Mouse (Mus musculus) NIH3T3 (cell line): ENCODE results near the gene Prkca.
A peak's percentile ranks its signal among the peaks of the same experiment; 100 is the strongest.

Experiments used
- DNase-seq: peaks from one replicate; pipeline ENCODE4 v3.0.0-alpha.2; 2012; ENCODE audit warnings: low read depth

The Prkca gene

DNA sequence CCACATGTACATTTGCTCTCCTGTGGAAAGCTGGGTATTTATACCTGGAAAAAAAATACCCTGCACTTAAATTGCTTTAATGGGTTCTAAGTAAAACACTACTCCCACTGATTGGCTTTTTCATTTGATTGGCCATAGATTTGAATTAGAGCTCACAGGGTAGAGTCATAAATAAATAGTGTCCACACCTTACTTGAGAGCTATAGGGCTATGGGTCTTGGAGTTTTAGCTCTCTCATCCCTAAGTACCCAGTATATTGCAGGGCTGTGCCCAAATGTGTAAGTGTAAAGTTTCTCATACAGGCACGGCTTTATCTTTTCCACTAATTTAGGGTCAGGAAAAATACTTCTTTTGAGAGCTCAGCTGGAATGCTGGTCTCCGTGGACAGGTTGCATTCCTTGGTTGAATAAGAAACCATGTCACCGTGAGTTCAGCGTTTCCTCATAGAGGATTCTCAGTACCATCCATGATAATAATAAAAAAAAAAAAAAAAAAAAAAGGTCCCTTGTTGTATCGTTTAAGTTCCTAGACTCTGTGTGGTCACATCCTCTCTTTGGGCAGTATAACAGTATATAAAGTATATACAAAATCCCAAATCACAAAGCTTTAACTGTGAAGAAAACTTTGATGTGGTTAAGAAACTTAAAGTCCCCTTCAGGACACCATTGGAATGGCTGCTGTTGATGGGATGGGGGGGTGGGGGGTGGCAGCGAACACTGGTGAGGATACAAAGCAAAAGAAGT, 82.8 kb downstream of the Prkca start:
- no peak for DNase-seq

DNA sequence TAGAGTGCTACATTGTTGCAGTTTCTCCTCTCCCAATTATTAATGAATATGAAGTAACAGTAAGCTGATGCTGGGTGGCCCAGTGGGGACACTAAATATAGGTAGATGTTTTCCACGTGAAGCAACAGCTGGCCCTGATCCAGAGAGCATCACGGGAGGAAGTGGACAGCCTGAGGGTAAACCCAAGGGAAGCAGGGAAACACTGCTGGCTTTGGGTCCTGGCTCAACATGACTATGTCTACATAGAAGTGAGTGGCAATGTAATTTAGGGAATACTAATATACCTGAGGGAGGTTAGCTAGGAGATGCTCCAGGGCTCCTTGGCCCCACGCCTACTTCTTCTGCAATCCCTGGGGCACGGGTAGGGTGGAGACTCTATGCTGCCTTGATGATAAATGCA, 84.3 kb downstream of the Prkca start:
- DNase-seq: peak; percentile 45

DNA sequence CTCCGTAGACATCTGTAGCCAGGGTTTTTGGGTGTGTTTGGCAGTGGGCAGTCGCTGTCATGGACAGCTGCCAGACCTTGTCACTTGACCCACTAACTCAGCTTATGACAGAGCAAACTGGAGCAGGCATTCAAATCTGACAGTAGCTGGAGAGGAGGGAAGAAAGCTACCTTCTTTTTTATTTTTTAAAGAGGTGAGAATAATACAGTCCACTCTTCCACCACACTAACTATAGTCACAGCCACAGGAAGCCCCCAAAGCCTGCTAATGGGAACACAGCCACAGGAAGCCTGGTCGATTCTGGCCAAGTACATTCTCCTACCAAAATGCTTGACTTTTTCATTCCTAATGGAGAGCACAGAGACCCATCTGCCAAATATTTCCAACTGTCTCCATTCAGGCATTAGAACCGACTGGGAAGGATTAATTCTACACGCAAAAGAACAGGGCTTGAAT, 84.9 kb downstream of the Prkca start:
- peak; percentile 67 for DNase-seq

- DNase-seq: no peak
Observed at GRCm38 (mm10) chr11:108257921-108258320, 85.8 kb downstream of the Prkca start.

DNA sequence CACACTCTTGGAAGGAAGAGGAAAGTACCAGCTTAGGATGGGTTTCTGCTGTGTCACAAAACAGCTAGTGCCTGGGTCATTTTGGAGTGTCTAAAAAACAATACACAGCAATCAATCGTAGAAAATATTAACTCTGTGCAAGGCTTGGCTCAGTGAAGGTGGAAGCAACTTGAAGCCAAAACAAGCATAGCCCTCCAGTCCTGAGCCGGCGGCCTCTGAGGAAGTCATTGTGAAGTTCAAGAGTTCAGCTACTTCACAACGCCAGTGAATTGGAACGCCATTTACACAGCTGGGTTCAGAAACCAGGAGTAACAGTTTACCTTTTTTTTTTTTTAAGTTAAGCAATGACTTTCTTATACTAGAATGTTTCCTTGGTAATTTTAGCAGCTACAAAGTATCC, 89.0 kb downstream of the Prkca start:
- DNase-seq: no peak

GRCm38 (mm10) chr11:108251924-108252775, 91.6 kb downstream of the Prkca start:
- DNase-seq: no peak

DNA sequence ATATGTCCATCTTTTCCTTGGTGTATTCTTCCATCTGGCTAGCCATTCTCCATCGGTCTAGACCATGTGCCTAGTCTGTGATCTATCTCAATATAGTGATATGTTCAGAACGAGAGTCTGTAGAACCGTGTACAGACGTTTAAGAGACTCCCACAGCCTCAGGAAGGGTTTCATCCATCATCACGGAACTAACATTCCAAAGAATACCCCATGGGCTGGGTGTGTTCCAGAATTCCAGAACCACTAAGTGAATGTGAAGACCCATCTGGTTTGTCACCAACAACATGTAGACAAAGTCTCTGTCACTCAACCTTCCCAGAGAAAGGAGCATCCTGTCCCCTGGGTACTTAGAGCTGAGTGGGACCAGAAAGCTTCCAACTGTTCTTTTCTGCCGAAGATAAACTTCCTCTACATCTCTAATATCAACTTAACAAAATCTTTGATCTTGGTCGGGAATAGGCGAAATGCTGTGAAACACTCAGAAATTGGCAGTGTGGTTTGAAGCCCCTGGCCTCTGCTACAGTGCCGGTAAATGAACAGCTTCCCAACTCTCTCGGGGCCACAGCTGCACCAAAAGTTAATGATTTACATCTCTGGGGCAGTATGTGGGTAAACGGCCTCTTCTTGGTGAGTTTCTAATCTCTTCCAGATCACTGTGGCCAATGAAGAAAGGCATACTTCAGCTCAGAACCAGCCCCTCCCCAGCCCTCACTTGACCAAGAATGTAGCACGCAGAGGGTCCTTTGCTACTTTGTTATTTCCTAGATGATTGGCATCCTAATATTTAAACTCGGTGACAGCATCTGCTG, 92.7 kb downstream of the Prkca start:
- DNase-seq: no peak

DNA sequence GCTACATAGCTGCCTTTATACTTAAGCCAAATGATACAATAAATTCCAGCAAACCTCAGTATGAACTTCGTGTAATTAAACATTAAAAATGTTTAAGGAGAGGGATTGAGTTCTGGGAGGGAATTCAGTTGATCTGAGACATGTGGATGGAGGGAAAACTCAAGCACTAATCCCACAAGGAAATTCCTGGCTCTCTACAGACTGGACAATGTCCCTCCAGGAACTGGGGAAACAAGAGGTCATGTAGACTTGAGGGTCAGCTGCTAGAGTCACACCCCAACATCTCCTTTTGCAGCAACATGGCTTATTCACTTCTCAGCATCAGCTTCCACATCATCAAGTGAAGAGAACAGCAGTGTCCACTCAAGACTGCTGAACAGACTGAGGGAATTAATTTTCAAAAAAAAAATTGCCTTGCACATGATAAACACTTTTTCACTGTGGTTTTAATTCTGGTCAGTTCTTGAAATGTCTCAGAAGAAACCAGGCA, 93.5 kb downstream of the Prkca start:
- DNase-seq: no peak

GRCm38 (mm10) chr11:108249487-108249886, 94.2 kb downstream of the Prkca start:
- DNase-seq: no peak

DNA sequence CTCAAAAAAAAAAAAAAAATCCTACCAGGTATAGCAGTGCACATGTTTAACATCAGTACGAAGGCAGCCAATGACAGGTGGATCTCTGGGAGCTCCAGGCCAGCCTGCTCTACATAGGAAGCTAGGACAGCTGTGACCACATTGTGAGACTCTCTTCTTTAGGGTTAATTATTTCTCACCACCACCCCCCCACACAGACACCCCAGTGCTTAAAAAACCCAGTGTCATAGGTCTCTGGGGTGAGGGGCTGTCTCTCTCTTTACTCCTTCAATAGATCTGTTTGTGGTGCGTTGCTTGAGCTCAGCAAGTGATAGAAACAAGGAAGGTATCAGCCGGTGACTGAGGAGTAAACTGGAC, 94.7 kb downstream of the Prkca start:
- no peak for DNase-seq

GRCm38 (mm10) chr11:108248218-108249046, 95.3 kb downstream of the Prkca start:
- DNase-seq: no peak

- no peak for DNase-seq
Observed at GRCm38 (mm10) chr11:108247121-108247863, 96.4 kb downstream of the Prkca start.

DNA sequence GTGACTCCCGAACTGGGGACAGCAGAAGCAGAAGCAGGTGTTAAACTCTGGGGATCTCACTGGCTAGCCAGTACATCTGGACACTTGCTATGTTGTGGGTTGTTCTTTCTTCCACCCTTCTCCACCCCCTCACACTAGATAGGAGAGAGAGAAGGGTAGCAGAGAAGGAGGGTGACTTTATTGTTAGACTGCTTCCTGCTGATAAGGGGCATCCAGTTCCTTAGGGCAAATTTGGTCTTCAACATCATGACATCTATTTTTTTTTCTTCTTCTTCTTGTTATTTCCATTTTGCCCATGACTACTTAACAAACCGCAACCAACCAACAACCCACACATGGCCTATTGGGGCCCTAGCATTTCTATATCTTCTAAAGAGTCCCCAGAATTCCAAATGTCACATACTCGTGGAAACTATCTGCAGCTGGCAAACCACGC, 97.4 kb downstream of the Prkca start:
- DNase-seq: no peak

DNA sequence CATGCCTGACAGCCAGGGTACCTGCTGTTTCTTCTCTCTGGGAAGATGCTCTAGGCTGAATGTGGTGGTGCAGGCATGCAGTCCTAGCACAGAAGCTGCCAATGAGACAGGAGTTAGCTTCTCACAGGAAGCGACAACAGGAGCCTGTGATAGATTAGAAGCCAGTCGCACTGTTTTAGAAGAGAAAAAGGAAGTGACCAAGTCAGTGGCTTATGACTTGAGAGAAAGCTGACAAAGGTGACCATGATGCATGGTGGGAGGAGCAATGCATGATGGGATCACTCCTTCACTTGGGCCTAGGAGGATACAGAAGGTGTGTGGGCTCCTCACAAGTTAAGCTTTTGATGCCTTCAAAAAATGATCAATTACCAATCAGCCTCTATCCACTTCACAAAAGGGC, 99.5 kb downstream of the Prkca start:
- DNase-seq: no peak

DNA sequence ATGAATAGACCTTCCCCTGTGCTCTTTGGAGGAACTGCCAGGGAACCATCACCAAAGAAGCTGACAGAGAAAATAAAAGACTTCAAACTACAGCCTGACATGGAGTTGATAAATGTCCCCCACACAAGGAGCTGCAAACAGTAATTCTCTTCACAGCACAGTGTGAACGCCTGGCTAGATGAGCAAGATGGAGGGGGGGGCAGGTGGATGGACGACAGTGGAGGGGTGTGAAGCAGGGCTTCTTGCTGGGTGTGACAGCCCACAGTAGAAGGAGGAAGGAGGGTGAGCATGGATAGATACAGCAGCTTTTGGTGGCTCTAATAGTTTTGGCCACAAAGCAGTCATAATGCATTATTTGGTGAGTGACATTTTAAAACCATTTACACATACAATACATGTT, 100.1 kb downstream of the Prkca start:
- no peak for DNase-seq

DNA sequence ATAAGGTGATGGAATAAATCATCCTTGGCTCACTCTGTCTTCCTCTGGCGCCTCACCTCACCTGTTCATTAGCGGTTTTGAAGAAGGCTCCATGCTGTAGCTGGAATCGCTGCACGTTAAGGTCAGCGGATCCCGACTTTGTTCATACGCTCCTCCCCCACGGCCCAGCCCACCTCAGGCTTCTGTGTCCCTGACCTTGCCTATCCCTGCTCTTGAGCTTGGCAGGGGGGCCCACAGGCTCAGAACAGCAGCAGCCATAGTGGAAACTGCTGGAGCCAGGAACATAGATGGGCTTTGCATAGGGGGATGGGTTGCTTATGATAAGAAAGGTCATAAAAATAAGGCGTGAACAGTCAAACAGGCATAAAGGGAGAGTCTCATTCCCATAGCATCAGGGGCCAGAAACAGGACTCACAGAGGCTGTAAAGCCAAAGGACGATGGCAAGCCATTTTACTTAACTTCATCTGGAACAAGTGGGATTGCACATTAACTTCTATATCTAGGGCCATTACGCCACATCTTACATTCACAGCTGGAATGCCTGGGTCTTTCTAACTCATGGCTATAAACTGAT, 102.7 kb downstream of the Prkca start:
- no peak for DNase-seq

DNA sequence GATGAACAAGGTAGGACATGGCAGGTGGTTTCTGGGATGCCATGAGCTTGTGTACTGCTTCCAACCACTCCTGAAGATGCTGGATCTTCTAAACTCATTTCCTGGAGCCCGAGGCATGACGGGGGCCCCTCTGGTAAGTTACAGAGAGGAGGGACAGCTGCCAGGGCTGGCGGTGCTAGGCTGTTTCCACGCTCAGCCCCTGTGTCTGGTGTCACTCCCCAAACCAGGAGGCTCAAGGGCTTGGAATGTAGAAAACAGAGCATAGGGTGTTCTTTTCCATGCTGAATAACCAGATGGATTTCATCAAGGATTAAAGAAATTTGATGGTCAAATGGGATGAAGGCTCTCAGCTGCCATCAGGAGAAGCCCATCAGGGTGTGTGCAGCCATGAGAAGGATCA, 104.6 kb downstream of the Prkca start:
- DNase-seq: no peak

GRCm38 (mm10) chr11:108236754-108237428, 106.8 kb downstream of the Prkca start:
- DNase-seq: no peak

- no peak for DNase-seq
Observed at GRCm38 (mm10) chr11:108236195-108236594, 107.5 kb downstream of the Prkca start.
